Mouse (Mus musculus) erythroblast, embryonic 14.5 days (primary cell): ENCODE measurements around the gene Cct4. TPM values are rescaled to one million over a fixed set of nuclear protein-coding genes. Genes with fewer than 3 reads are reported as not detected.

ENCODE experiments used
- H3K27me3 ChIP-seq: 2 replicates; pipeline ENCODE4 v1.6.1; 2012; ENCODE audit warnings: inconsistent platforms; ENCODE audit not compliant: control insufficient read depth
- H3K36me3 ChIP-seq: 2 replicates; pipeline ENCODE4 v1.6.1; 2012; ENCODE audit warnings: mild to moderate bottlenecking, inconsistent platforms; ENCODE audit not compliant: control insufficient read depth
- H3K4me1 ChIP-seq: 2 replicates; pipeline ENCODE4 v1.6.1; 2012; ENCODE audit warnings: inconsistent platforms; ENCODE audit not compliant: control insufficient read depth
- H3K4me3 ChIP-seq: replicated peaks from 2 replicates; pipeline ENCODE3; 2012; ENCODE audit warnings: moderate library complexity, mild to moderate bottlenecking, inconsistent platforms
- H3K9me3 ChIP-seq: 2 replicates; pipeline ENCODE4 v1.6.1; 2012; ENCODE audit warnings: low read length, inconsistent platforms, mixed read lengths; ENCODE audit not compliant: control insufficient read depth
- GATA1 ChIP-seq: IDR thresholded peaks from 2 replicates; pipeline ENCODE4 v1.6.1; 2012; ENCODE audit warnings: low read length, inconsistent platforms, mixed read lengths
- TAL1 ChIP-seq: IDR thresholded peaks from 3 replicates; pipeline ENCODE4 v1.6.1; 2012; ENCODE audit warnings: low read length, inconsistent platforms, mixed read lengths
- polyA plus RNA-seq: library from polyadenylated mRNA; stranded (reverse); fragments of >175 nt; gene quantifications from 2 replicates; pipeline ENCODE4 v1.2.3, GENCODE M21; 2012

Gene Cct4
- polyA plus RNA-seq, 1 experiment: 22.5 TPM

- Histone ChIP-seq H3K36me3 (peaks cover 5% of the 10 kb centered on the region), H3K4me1 (peaks cover 9% of the 10 kb centered on the region), H3K27me3 (no peaks in the 10 kb centered on the region), H3K9me3 (peaks cover 8% of the 10 kb centered on the region), H3K4me3 (no peak overlapping the region)
- no peak for TF ChIP-seq TAL1
- no peak for TF ChIP-seq GATA1
These were observed 24.8 kb upstream of the Cct4 start for GRCm38 (mm10) chr11:22965503-22965902.

GRCm38 (mm10) chr11:22969486-22969885 is 20.8 kb upstream of the Cct4 start:
- H3K9me3 ChIP-seq: peaks cover 21% of the 10 kb centered on the region
- H3K4me3 ChIP-seq: no peak overlapping the region
- peaks cover 30% of the 10 kb centered on the region for H3K36me3 ChIP-seq
- TF ChIP-seq TAL1: no peak
- no peak for TF ChIP-seq GATA1
- H3K4me1 ChIP-seq: peaks cover 28% of the 10 kb centered on the region
- no peaks in the 10 kb centered on the region for H3K27me3 ChIP-seq

GRCm38 (mm10) chr11:22970546-22970945 is 19.8 kb upstream of the Cct4 start:
- peaks cover 30% of the 10 kb centered on the region for H3K4me1 ChIP-seq
- TF ChIP-seq TAL1: no peak
- no peak for TF ChIP-seq GATA1
- H3K4me3 ChIP-seq: no peak overlapping the region

GRCm38 (mm10) chr11:22971835-22972709 is 18.2 kb upstream of the Cct4 start, which contains the start of gene Zrsr1:
Gene Zrsr1 (plus strand): TSS chr11:22972005.
- Histone ChIP-seq H3K4me1 (peaks cover 42% of the 10 kb centered on the region), H3K36me3 (peaks cover 43% of the 10 kb centered on the region), H3K9me3 (peaks cover 16% of the 10 kb centered on the region), H3K4me3 (peak within 1 kb of the TSS; percentile 79), H3K27me3 (no peaks in the 10 kb centered on the region)
- TF ChIP-seq TAL1: peak; percentile 80
- peak; percentile 87 for TF ChIP-seq GATA1

More at GRCm38 (mm10) chr11:22970546-22970945, 19.8 kb upstream of the Cct4 start:
- Histone ChIP-seq H3K36me3 (peaks cover 33% of the 10 kb centered on the region), H3K9me3 (peaks cover 21% of the 10 kb centered on the region), H3K27me3 (no peaks in the 10 kb centered on the region)

GRCm38 (mm10) chr11:22972746-22973526 is 17.4 kb upstream of the Cct4 start:
- H3K4me1 ChIP-seq: peaks cover 48% of the 10 kb centered on the region
- H3K4me3 ChIP-seq: peak overlapping the region; percentile 79
- TF ChIP-seq GATA1 (peak; percentile 10; the same call in 1 of the 2 replicates), TAL1 (no peak)
- H3K9me3 ChIP-seq: peaks cover 13% of the 10 kb centered on the region
- H3K36me3 ChIP-seq: peaks cover 51% of the 10 kb centered on the region
- no peaks in the 10 kb centered on the region for H3K27me3 ChIP-seq

GRCm38 (mm10) chr11:22973599-22973998 is 16.7 kb upstream of the Cct4 start:
- Histone ChIP-seq H3K4me1 (peaks cover 53% of the 10 kb centered on the region), H3K27me3 (no peaks in the 10 kb centered on the region), H3K36me3 (peaks cover 58% of the 10 kb centered on the region), H3K4me3 (peak overlapping the region; percentile 79), H3K9me3 (peaks cover 13% of the 10 kb centered on the region)
- no peak for TF ChIP-seq GATA1
- no peak for TF ChIP-seq TAL1

GRCm38 (mm10) chr11:22978215-22978614 is 12.1 kb upstream of the Cct4 start:
- Histone ChIP-seq H3K9me3 (no peaks in the 10 kb centered on the region; the same call in 1 of the 2 replicates), H3K36me3 (peaks cover 68% of the 10 kb centered on the region), H3K27me3 (no peaks in the 10 kb centered on the region), H3K4me1 (peaks cover 65% of the 10 kb centered on the region), H3K4me3 (peak overlapping the region; percentile 19)
- TF ChIP-seq TAL1 (no peak), GATA1 (no peak)

- Histone ChIP-seq H3K27me3 (no peaks in the 10 kb centered on the region), H3K9me3 (no peaks in the 10 kb centered on the region; the same call in 1 of the 2 replicates), H3K4me1 (peaks cover 65% of the 10 kb centered on the region), H3K4me3 (no peak overlapping the region), H3K36me3 (peaks cover 65% of the 10 kb centered on the region)
- TF ChIP-seq TAL1: no peak
- no peak for TF ChIP-seq GATA1
These were observed 11.6 kb upstream of the Cct4 start for GRCm38 (mm10) chr11:22978711-22979110.

- TF ChIP-seq TAL1: no peak
- TF ChIP-seq GATA1: no peak
- H3K9me3 ChIP-seq: no peaks in the 10 kb centered on the region
- H3K36me3 ChIP-seq: peaks cover 60% of the 10 kb centered on the region
- H3K27me3 ChIP-seq: no peaks in the 10 kb centered on the region
- no peak overlapping the region for H3K4me3 ChIP-seq
- peaks cover 65% of the 10 kb centered on the region for H3K4me1 ChIP-seq
These were observed 11.1 kb upstream of the Cct4 start for GRCm38 (mm10) chr11:22979221-22979620.
